Mouse (Mus musculus) ovary, postnatal 10 days (tissue): ENCODE results near the gene Kif26b.

Experiments used
- DNase-seq: peaks from one replicate; pipeline ENCODE4 v3.0.0; 2022; ENCODE audit warnings: low spot score

The Kif26b gene

DNA sequence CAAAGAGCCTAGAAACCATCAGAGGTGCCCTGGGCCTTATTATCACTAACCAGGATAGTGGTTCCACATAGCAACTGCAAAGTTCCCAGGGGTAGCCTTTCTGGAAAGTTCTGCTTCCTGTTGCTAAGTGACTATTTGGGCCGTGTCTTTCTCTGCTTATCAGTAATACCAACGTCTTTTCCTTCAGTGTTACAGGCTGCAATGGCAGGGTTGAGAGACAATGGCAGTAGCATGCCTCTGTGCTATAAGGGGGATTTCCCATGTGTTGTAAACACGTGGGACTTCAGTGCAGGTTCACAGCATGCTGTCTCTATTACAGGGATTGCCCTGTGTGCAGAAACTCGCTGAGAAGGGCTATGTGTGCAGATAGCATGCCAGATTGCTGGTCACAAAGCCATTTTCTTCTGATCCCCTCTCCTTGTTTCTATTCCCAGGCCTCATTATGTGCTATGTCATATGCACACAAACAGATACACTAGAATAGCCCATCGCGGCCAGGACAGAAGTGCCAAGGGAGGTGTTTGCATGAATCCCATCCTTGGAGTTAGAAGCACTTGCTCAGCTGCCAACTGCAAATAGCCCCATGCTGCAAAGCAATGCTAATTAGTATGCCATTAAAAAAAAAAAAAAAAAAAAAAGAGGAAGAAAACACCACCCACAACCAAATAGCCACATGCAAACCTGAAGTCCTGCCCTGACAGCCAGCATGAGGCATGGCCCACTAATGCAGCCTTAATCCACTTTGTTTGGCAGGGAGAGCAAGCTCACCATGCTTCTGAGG is 384.2 kb downstream of the Kif26b start:
- DNase-seq = no peak

DNA sequence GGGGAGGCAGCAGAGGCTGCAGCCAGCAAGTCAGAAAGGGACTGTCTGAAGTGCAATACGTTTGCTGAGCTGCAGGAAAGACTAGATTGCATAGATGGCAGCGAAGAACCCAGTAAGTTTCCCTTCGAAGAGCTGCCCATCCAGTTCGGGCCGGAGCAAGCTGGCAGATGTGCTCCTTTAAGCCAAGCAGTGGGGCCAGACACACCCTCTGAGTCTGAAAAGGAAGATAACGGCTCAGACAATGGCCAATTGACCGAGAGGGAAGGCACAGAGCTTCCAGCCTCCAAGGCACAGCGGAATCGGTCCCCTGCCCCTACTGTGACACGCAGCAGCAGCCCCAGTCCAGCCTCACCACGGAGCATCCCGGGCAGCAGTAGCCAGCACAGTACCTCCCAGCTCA is 386.1 kb downstream of the Kif26b start:
- DNase-seq = no peak

DNA sequence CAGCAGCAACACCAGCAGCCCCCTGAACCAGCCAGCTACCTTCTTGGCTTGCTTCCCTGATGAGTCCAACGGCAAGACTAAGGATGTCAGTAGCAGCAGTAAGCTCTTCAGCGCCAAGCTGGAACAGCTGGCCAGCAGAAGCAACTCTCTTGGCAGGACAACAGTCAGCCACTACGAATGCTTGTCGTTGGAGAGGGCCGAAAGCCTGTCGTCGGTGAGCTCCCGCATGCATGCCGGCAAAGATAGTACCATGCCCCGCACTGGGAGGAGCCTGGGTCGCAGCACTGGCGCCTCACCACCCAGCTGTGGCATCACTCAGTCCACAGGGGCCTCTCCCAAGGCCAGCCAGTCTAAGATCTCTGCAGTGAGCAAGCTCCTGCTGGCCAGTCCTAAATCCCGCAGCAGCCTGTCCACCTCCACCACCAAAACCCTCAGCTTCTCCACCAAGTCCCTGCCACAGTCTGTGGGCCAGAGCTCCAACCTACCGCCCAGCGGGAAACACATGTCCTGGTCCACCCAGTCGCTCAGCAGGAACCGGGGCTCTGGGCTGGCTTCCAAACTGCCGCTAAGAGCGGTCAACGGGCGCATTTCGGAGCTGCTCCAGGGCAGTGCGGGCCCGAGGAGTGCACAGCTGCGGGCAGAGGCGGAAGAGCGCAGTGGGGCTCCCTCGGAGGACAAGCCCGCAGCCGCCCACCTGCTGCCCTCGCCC is 388.4 kb downstream of the Kif26b start:
- no peak for DNase-seq

DNA sequence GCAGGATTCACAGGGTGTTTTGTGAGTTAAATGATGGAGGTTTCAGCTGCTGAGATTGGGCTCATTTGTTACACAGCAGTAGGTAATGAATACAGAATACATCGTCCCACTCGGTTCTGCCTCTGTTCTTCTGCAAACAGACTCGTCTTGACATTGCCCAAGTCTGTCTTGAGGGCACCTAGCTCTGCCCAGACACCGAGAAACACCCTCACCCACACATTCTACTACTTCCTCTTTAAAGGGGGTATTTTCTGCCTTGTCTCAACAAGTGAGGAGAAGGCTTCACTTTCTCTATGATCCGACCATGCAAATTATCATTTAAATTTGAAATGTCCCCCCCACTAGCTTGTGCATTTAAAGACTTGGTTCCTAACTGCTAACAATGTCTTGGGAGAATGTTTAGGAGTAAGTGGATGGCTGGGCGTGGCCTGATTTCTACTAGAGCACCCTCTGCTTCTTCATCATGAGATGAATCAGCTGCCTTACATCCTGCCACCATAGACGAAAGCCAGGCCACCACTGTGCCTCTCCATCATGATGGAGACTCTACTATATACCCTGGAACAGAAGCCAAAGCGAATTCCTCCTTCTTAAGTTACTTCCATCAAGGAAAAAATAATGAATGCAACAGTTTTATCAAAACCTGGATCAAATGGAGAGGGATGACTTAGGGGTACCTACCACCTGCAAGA is 395.7 kb downstream of the Kif26b start:
- no peak for DNase-seq

DNA sequence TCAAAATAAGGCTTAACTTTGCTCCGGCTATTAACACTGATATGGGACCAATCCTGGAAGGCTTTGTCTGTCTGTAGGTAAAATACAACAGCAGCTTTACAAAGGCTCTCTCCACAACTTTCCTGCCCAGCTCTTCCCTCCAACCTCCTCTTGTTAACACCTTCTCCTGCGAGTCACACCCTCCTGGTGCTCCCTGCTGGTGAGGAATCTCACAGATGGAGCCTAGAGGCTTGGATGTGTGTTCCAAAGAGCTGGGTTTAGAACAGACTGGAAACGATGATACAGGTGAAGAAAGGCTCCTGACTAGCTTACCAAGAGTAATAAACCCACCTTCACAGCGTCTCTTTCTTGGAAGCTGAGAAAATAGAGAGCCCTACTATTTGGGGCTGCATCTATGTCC is 400.6 kb downstream of the Kif26b start:
- no peak for DNase-seq

DNA sequence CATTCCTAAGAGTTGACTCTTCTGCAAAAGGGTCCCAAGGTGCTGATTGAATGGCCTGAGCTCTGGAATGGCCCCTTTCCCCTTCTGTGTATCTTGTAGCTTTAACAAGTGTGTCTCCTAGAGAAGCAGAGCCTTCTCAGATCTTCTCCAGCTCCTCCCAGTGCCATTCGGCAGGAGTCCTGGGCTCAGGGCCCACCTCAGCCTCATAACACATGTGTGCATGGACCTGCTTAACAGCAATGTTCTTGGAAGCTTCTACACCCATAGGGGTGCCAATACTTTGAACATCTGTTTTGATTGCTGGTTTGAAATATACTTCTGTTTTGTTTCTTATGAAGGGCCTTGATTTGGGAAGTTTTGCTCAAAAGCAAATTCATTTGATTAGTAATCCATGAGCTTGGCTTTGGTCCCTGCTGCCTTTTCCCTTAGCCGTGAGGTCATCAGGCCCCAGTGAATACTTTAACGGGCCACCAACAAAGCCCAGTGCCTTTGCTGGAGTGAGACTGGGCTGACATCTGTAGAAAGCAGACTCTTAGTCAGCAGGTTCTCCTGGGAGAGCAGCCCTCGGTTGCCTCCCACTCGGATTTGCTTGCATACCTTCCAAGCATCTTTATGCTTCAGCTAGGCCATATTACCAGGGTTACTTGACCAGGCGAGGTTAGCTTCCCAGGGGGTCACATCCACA is 405.2 kb downstream of the Kif26b start:
- no peak for DNase-seq

DNA sequence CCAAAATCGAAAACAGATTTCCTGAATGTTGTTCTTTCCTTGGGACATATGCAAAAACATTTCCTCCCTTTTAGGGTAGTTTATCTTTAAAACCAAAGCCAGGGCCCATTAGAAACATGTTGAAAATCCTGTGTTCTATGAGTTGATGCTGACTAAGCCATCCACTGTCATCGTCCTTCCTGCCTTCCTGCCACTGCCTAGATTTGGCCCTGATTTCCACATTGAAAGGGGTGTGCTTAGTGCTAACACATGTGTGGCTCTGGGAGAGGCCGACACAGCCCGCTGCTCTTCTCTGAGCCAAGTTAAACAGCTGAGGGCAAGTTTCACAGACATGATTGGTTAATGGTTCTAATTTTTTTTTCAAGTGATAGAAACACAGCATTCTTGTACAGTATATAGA is 407.5 kb downstream of the Kif26b start:
- no peak for DNase-seq

DNA sequence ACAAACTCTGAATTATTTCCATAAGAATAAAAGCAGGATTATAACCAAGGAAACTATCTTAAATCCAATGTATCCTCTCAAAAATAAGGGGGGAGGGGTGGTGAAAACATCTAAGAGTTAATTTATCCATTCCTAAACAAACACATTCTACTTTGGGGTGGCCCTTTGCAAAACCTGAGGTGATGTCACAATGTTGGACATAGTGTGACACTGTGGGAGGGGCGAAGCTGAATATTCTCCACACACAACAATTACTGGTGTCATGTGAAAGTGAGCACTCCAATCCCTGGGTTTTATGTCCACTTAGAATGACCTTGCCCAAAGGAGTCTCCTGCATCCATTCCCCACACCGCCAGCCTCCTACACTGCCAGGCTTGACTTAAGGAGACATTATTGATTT is 408.1 kb downstream of the Kif26b start:
- no peak for DNase-seq

DNA sequence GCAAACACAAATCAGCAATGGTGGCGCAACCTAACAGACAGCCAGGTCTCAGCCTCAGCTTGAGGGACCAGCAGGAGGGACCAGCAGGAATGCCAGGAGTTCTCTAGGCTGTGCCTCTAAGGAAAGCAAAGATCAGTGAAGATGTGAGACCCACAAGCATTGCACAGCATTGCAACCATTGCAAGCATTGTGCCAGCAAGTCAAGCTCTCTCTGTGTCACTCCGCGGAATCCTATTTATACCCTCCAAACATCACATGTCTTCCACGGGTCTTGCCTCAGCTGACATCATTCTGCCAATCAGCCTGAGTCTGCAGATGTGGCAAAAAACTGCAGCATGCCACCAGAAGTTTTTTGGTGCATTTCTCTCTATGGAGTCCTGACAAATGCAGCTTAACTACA is 411.4 kb downstream of the Kif26b start:
- DNase-seq = no peak

DNA sequence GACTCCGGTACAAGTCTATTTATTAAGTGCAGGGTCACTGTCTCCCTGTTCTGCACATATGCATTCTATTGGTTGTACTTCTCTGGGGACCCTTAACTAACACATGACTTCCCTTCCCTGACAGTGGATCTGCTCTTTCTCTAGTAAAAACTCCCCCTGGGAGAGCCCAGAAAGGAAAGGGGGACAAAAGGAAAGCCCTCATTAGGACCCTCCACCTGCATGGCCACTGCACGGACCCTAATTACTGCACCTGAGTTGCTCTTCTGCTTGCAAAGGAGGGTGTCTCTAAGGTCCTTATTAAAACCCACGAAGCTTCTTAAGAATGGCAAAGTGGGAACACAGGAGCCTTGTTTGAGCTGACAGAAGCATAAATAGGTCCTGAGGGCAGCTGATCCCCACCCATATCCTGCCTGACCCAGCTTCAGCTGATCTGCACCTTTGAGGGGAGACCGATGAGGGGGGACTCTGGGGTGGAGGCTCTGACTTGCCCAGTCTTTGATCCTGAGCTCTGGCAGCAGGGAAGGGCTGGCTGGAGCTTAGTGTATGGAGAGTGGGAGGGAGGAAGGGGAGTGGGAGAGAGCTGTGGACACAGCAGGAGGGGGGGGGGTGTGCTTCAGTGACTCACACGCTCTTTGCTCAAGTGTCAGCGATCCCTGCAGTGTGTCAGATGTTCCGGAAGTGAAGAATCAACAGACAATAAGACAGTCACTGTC is 413.5 kb downstream of the Kif26b start:
- no peak for DNase-seq

DNA sequence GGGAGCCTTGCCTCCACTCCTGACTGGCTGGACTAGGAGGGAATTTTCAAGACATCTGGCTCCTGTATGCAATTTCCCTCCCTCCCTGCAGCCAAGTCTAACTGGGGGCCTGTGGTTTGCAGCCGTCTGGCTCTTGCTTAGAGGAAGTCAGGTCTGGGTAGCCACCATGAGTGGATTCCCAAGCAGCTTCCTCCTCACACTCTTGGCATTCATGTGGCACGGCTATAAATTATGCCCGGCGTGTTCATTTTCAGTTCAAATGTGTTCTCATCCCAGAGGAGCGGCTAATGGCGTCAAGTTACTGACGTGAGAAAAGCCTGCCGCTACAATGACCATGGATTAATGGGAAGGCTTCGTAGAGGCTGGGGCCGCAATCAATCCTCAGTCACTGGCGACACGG is 424.0 kb downstream of the Kif26b start:
- DNase-seq = no peak

DNA sequence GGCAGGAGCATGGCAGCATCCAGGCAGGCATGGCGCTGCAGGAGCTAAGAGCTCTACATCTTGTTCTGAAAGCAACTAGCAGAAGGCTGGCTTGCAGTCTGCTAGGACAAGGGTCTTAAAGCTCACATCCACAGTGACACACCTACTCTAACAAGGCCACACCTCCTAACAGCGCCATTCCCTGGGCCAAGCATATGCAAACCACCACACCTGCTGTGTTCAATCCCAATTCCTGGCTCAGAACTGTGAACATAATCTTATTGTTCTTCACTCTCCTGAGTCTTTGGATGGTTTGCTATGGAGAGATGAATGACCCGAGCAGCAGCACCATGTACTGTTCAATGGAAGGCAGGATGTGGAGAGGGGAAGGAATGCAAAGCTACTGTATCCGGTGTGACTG is 429.7 kb downstream of the Kif26b start:
- no peak for DNase-seq

DNA sequence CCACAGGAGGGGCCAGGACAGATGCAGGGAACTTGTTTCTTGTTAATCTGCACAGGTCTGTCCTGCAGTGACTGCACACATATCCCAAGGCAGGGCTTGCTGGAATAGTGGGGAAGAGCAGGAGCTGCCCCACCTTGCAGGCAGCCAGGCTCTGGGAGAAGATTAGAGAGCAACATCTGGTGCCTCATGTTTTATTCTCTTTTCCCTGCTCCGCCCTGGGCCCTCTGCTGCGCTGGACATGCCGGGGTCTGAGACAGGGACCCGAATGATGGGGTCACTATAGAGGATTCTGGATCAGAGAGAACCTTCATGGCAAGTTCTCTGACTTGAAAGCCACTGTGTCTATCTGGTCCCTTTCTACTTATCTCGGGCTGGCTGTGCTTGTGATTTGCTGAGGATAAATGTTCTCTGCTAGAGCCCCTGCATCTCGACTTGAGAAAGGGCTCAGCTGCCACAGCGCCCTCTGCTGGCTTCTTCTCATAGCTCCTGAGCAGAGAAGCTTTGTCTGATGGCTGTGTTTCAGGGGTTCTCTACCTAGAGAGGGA is 431.2 kb downstream of the Kif26b start:
- DNase-seq = peak; percentile 58

DNA sequence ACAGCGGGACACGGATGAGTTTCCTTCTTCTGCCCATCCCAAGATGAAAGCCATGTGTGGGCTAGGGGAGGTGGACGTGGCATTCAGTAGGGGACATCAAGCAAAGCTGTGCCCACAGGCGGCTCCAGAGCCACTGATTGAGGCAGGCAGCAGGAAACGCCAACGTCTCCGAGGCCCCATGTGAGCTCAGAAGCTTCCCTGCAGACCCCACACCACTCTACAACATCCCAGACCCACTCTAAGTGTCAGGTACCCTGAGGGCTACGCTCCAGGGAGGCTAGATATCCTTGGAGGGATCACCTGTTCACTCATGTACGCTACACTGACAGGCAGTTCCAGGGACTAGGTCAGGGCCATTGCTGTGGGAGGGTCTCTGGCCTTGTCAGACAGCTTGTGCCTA is 432.7 kb downstream of the Kif26b start:
- no peak for DNase-seq

DNA sequence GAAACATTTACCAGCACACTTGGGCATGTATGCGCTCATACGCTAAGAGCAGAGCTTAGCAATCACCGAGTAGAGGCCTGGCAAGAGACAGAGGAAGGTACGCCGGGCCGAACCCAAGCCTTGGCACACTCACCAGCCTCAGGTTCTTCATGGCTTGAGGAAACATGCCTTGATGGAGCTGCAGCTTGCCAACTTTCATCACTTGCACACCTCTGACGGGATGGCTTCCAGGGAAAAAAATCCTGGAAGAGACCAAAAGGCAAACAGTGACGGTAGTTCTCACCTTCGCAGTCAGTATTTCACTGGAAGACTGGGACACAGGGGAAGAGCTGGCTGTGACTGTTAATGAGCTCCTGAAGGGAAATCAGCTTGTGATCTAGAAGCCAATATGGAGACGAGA is 443.1 kb downstream of the Kif26b start:
- no peak for DNase-seq

DNA sequence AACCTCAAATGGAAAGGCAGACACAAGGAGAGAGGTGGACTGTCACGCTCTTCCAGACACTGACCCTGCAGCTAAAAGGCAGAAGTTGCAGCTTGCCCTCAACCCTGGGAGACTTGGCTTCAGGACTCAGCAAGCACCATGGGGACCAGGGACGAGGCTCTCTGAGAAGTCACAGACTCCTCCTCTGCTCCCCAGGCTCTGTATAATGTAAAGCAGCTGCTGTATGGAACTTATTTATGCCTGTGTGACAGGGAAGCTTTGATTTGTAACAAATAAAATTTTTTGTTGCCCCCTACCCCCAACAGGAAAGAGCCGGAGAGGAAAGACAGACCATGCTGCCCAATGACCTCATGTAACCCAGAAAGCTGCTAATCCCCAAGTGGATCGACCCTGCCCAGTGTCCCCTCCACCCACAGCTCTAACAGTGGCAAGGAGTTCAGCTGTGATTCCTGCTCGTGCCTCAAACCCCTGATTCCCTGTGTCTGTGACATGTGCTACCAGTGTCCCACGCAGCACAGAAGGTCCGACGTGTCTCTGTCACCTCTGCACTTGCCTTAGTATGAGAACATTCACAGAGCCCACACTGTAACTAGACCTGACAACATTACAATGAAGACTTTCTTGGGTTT is 449.8 kb downstream of the Kif26b start:
- no peak for DNase-seq

DNA sequence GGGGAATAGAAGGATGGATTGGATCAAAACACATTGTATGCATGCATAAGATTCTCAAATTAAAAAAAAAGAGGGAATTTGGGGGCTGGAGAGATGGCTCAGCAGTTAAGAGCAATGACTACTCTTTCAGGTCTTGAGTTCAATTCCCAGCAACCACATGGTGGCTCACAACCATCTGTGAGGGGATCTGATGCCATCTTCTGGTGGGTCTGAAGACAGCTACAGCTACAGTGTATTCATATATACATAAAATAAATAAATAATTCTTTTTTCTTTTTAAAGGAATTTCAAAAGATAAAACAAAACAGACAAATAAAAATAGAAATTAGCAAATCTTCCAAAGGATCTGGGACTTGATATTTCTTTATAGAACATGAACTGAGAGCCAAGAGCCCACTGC is 451.3 kb downstream of the Kif26b start:
- DNase-seq = no peak

DNA sequence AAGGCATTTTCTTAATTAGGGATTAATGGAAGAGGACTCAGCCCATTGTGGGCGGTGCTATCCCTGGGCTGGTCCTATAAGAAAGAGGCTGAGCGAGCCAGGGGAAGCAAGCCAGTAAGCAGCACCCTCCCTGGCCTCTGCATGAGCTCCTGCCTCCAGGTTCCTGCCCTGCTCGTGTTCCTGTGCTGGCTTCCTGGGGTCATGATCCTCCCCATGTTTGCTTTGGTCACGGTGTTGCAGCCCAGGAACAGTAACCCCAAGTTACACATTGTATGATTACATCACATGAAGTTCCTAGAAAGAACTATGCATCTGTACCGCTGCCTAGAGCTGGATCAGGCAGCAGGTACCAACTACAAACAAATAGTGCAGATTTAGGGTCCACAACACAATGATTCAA is 452.7 kb downstream of the Kif26b start:
- DNase-seq = no peak

DNA sequence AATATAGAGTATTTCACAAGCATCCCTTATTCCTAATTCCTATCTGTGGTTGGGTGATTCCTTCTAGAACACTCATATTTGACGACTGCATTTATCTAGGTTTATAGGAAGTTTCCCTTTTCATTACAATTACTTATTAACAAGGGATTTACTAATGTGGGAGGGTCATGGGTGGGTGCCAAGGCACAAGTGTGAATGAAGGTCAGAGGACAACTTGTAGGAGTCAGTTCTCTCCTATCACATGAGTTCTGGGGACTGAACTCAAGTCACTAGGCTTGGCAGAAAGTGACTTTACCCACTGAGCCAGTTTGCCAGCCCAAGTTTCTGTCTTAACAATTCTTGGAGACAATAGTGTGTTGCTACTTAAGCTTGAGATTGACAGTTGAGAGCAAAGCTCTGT is 459.3 kb downstream of the Kif26b start:
- no peak for DNase-seq
